Mouse (Mus musculus): Measurements from ENCODE around the gene Bsn.

Gene Bsn

DNA sequence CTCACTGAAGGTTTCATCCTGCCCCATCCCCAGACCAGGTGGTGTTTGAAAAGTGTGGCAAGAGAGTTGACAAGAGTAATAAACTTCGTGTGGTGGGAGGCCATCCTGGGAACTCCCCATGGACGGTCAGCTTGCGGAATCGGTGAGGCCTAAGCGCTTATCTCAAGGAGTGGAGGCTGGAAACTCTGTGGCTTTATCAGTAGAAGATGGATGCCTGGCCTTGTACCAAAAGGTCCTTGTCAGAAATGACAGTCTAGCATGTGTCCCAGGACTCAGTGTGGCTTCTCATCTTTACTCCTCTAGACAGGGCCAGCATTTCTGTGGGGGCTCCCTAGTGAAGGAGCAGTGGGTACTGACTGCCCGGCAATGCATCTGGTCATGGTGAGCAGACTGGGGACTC is 106.6 kb downstream of the Bsn start:
- no peak for DNase-seq

DNA sequence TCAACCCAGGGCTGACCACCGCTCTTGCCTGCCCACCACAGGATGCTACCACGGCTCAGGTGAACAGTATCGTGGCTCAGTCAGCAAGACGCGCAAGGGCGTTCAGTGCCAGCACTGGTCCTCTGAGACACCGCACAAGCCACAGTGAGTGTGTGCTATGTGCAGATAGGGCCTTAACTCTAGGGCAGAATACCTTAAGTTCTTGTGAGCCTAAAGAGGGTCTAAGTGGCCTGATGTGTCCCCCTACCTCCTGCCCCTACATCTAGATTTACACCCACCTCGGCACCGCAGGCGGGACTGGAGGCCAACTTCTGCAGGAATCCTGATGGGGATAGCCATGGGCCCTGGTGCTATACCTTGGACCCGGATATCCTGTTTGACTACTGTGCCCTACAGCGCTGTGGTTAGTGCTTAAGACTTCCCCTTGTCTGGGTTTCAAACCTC is 107.2 kb downstream of the Bsn start, which contains the start of gene Rnf123:
Rnf123 (minus strand) TSS at position 359 of the 444 bp plus-strand sequence.
- DNase-seq = peak in 1 of 2 experiments; percentile 24

GRCm38 (mm10) chr9:108082549-108082948 is 107.6 kb downstream of the Bsn start:
- DNase-seq = no peak

DNA sequence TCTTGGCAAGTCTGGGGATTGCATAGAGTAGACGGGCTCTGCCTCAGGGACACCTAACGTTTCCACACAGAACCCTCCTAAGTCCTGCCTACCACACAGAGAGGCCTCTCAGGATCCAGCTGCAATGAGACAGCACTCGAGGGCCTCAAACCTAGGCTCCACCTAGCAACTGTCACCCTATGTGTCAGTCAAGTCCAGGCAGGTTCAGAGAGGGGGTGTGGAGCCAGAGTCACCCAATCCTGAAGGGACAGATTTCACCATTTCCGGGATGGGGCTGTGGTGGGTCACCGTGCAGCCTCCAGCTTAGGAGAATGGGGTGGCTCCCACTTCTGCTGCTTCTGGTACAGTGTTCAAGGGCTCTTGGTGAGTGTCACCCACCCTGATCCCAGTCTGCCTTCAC is 110.0 kb downstream of the Bsn start, which contains the start of gene Mst1:
Mst1 (plus strand) TSS at position 269 of the 400 bp plus-strand sequence.
- no peak for DNase-seq

GRCm38 (mm10) chr9:108073141-108073930 is 116.8 kb downstream of the Bsn start:
- DNase-seq = no peak

DNA sequence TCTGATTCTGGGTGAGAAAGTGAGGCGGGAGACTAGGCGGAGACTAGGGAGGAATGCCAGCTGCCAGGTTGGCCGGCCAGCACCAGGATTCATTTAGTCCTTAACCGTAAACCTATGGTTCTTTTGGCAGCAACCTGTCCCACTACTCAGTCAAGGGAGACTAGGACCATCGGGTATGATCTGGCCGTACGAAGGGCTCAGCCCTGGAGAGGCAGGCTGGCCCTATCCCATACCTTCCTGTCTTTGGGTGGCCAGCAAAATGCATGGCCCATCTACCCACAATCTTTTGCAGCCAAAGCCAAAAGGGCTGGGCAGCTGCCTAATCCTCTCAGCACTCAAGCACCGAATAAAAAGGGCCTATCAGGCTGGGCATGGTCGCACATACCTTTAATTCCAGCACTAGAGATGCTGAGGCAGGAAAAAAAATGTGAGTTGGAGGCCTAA is 117.7 kb downstream of the Bsn start:
- DNase-seq = no peak

GRCm38 (mm10) chr9:108071801-108072200 is 118.4 kb downstream of the Bsn start:
- no peak for DNase-seq

- no peak for DNase-seq
Measured at GRCm38 (mm10) chr9:108069529-108069928, 120.7 kb downstream of the Bsn start.

DNA sequence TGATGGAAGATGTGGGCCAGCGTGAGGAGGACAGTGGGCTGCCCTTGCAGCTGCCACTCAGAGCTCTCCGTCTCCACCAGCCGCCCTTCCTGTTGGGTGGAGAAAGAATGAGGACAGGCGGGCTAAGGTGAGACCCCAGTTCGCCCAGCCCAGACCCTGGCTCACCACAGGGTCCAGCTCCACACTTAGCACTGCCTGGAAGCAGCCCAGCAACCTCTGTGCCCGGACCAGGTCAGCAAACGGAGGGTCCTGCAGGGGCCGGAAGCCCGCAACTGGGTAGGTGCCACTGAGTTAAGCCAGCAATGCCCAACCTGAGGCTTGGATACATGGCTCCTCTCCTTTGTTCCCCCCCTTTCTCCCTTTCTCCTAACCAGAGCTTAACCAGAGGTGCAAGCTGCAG is 121.2 kb downstream of the Bsn start:
- DNase-seq = no peak

DNA sequence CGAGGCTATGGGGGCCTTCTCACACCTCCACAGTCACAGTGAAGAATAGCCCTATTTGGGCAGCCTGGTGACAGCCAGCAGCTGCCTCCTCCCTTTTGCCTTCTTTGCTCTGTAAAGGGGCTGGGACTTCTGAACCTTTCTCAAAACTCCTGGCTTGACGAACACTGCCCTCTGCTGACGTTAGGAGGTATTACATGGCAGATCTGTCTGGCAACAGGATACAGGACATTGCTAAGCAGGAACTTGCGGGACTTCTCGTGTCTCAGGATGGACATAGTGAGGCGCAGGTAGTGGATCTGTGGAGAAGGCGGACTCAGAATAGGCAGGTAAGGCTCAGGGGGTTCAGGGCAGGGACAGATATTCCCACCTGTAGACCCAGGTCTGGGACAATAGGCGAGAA is 122.3 kb downstream of the Bsn start:
- peak; percentile 47 to 77 for DNase-seq

GRCm38 (mm10) chr9:108067199-108067598 is 123.0 kb downstream of the Bsn start:
- no peak for DNase-seq

- DNase-seq = peak in 1 of 2 experiments; percentile 47
Measured at GRCm38 (mm10) chr9:108065491-108066011, 124.6 kb downstream of the Bsn start.

- no peak for DNase-seq
Measured at GRCm38 (mm10) chr9:108063361-108063760, 126.8 kb downstream of the Bsn start.

DNA sequence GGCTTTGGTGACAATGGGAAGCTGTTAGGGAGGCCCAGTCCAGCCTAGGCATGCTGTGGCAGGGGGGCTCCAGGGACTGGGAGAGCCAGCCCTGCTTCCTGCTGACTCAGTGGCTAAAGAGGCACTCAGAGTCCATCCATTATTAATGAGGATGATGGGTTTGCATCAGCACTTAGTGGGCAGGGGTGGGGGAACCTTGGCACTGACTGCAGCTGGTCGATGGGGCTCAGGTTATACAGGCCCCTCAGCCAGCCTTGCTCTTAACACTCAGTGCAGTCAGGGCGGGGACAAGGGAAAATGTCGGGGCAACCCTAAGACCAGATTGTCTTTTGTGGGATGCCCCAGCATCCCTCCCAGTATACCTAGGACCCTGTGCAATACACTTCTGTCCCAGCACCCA is 128.0 kb downstream of the Bsn start:
- DNase-seq = no peak

GRCm38 (mm10) chr9:108058291-108058690 is 131.9 kb downstream of the Bsn start:
- DNase-seq = no peak

- no peak for DNase-seq
Measured at GRCm38 (mm10) chr9:108057262-108057562, 133.0 kb downstream of the Bsn start.

- no peak for DNase-seq
Measured at GRCm38 (mm10) chr9:108056361-108057261, 133.6 kb downstream of the Bsn start.

- no peak for DNase-seq
Measured at GRCm38 (mm10) chr9:108055661-108056237, 134.4 kb downstream of the Bsn start.

DNA sequence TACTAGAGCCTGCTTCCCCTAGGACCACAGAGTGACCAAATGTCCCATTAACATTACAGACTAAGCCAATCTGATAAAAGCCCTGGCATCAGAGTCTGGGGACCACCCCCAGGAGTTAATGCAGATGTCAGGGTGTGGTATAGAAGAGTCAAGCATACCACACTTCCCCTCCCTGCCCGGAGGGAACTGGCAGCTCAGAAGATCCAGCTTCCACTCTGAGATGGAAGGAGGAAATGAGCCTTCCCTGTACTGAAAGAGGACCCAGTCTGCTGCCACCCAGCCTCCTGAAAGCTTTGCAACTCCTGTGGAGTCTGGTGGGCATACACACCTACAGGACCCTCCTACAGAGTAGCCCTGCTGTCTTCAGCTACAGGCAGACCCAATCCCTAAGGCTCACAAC is 135.1 kb downstream of the Bsn start:
- DNase-seq = no peak

GRCm38 (mm10) chr9:108054331-108055040 is 135.7 kb downstream of the Bsn start:
- no peak for DNase-seq

GRCm38 (mm10) chr9:108053665-108054225 is 136.4 kb downstream of the Bsn start:
- DNase-seq = no peak
